Mouse (Mus musculus) liver, embryonic 14.5 days (tissue): ENCODE results near the gene Col1a1.

Experiments
- CTCF ChIP-seq: IDR thresholded peaks from 2 replicates; pipeline ENCODE4 v1.5.1; 2016; ENCODE audit warnings: antibody characterized with exemption, low read depth, control low read depth
- EP300 ChIP-seq: IDR thresholded peaks from 2 replicates; pipeline ENCODE4 v1.6.1; 2016; ENCODE audit warnings: antibody characterized with exemption, low read depth

- no peak for TF ChIP-seq CTCF
- no peak for TF ChIP-seq EP300
Observed at GRCm38 (mm10) chr11:94978178-94978915, 42.3 kb downstream of the Col1a1 start.
